Mouse (Mus musculus) C2C12 (cell line): ENCODE measurements around the gene Insc.

Experiments used
- CTCF ChIP-seq: IDR thresholded peaks from one replicate; pipeline ENCODE4 v1.5.1; 2011; ENCODE audit not compliant: control insufficient read depth, insufficient read depth, insufficient read length
- FOSL1 ChIP-seq: IDR thresholded peaks from one replicate; pipeline ENCODE4 v1.8.0; 2011; ENCODE audit warnings: mild to moderate bottlenecking, low read length; ENCODE audit not compliant: poor library complexity, insufficient read depth, severe bottlenecking
- MYOD1 ChIP-seq: IDR thresholded peaks from one replicate; pipeline ENCODE4 v1.6.1; 2011; ENCODE audit warnings: low read depth; ENCODE audit not compliant: control insufficient read depth, insufficient read length
- USF1 ChIP-seq: IDR thresholded peaks from one replicate; pipeline ENCODE4 v1.6.1; 2011; ENCODE audit warnings: low read depth, mild to moderate bottlenecking, control low read depth, moderate library complexity

DNA sequence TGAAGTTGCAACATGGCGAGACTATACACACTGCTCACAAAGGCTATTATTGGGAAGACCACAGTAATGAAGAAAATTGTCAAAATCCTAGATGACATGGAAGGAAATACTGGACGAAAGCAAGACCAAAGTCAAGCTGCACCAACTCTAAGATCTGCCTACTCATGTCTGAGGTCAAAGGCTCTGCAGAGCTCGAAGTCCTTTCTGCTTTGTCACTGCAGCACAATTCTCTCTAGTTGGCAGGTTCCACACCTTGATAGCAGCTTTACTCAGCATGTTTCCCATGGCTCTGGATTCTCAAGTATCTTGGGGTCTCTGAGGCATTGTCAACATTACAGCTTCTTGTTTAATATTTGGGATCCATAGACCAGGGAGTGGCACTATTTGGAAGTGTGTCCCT, 64.8 kb downstream of the Insc start:
- TF ChIP-seq CTCF: no peak
- no peak for TF ChIP-seq USF1
- TF ChIP-seq MYOD1: no peak
- no peak for TF ChIP-seq FOSL1
